Mouse (Mus musculus) mesoderm, embryonic 11.5 days (tissue): ENCODE results near the gene Vmn1r123.
"Not testable (repeated sequence)": the region's sequence is repeated elsewhere in the genome, so short reads cannot be mapped to it uniquely, and the experiment has no call there.

Experiments
- DNase-seq: peaks from one replicate; pipeline ENCODE4 v3.0.0-alpha.2; 2012; ENCODE audit warnings: low read depth, low spot score

Gene Vmn1r123

DNA sequence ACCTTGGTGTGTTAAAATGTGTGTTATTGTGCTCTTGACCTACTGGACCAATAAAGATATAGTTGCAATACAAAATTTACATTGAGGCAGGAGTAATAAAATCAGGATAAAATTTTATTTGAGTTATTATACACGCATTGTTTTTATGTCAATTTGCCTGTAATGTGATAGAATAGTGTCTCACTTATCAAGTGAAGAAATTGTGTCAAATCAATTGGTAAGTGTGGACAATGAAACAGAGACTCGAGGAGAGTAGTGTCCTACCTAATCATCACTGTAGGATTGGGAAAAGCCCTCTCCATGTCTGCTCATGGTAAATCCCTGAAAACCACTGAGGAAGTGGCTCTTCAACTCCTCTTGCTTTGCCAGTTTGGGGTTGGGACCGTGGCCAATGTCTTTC is at the start of gene Vmn1r123:
Gene Vmn1r123 (plus strand): TSS at position 301 of the 400 bp plus-strand sequence.
- DNase-seq: not testable (repeated sequence)

DNA sequence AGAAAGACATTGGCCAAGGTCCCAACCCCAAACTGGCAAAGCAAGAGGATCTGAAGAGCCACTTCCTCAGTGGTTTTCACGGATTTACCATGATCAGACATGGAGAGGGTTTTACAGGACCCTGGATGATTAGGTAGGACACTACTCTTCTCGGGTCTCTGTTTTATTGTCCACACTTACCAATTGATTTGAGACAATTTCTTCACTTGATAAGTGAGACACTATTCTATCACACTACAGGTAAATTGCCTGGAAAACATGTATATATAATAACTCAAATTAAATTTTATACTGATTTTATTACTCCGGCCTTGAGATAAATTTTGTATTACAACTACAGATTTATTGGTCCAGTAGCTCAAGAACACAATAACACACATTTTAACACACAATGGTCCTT is 28.0 kb upstream of the Vmn1r123 start, which contains the start of gene Vmn1r122:
Gene Vmn1r122 (minus strand): TSS at position 101 of the 400 bp plus-strand sequence.
- not testable (repeated sequence) for DNase-seq

DNA sequence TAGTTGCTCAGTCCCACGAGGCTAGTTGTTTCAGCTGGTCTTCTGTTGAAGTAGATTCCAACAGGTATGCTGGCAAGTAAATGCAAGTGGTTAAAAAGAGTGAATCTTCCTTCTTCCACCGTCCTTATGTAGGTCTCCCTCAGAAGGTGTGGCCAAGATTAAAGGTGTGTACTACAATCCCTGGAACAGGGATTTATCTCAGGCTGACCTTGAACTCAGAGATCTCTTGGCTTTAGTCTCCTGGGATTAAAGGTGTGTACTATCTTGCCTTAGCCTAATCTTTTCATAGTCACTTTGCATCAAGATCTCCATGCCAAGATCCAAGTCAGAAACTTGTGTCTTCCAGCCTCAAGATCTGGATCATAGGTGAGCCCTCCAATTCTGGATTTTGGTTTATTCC is 28.3 kb downstream of the Vmn1r123 start, which contains the start of gene Gm5157:
Gene Gm5157 (minus strand): TSS at position 101 of the 400 bp plus-strand sequence.
- DNase-seq: not testable (repeated sequence)
